ENCODE assay signal across 13 mouse cellular contexts in the genomic region with DNA sequence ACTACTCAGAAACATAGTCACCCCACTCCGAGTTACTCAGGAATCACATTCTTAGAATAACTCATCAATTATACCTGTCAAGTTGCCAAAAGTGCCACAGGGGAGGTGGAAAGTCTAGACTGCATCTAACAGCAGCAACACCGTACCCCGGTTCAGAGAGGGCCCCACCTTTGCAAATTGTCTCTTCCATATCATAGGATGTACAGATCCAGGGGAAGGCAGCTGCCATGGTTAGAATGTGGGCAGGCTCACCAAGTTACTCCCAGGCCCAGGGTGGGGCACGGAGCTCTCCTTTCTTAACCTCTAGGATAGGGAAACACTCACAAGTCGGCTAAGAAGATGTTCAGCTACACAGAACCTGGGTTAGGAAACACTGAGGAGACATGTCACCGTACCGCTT. TPM values are rescaled to one million over a fixed set of nuclear protein-coding genes. Genes with fewer than 3 reads are reported as not detected.
DNase-seq lines count a peak whose midpoint lies in the region; ATAC-seq lines count a peak whose summit lies in the region.
"Had no signal": no experiment of that assay in that cellular context is flagged by ENCODE, and none has a peak within 500 bp of the region (broad histone marks: within the 10 kb centered on the region; RNA-seq: fewer than 3 reads in every experiment).

No protein-coding gene starts in this region.

- H3K27ac ChIP-seq in heart, embryonic 14.5 days (replicated peaks in 1 of 2; ENCODE audit: control insufficient read depth in 1 of 2, insufficient read depth in 1 of 2, low read depth in 2 of 2, low read length in 2 of 2) = no peak overlapping the region
- no peak overlapping the region for H3K27ac ChIP-seq in heart, embryonic 11.5 days (ENCODE audit: low read depth, low read length)
- H3K27ac ChIP-seq in midbrain, embryonic 15.5 days = no peak overlapping the region
- H3K27ac ChIP-seq in midbrain, embryonic 10.5 days (replicated peaks) = no peak overlapping the region
- H3K27ac ChIP-seq in forebrain, embryonic 14.5 days (ENCODE audit: low read depth, low read length) = no peak overlapping the region; the same call in 1 of the 2 replicates
- H3K27ac ChIP-seq in neural tube, embryonic 11.5 days (ENCODE audit: low read depth, low read length) = no peak overlapping the region
- H3K27ac ChIP-seq: gastrocnemius, adult 2 months; layer of hippocampus, adult 2 months had no signal

- H3K27me3 ChIP-seq in heart, embryonic 14.5 days (ENCODE audit: control insufficient read depth, insufficient read depth, low read length) = no peaks in the 10 kb centered on the region
- H3K27me3 ChIP-seq in heart, embryonic 11.5 days (ENCODE audit: control insufficient read depth, insufficient read depth, low read length) = no peaks in the 10 kb centered on the region
- no peaks in the 10 kb centered on the region for H3K27me3 ChIP-seq in midbrain, embryonic 15.5 days (replicated peaks)
- H3K27me3 ChIP-seq in midbrain, embryonic 10.5 days (ENCODE audit: low read depth, poor library complexity, severe bottlenecking) = peaks cover 7% of the 10 kb centered on the region; the same call in 1 of the 2 replicates
- no peaks in the 10 kb centered on the region for H3K27me3 ChIP-seq in forebrain, embryonic 14.5 days (replicated peaks; ENCODE audit: control insufficient read depth, insufficient read depth, low read length)
- H3K27me3 ChIP-seq in neural tube, embryonic 11.5 days (ENCODE audit: control insufficient read depth, insufficient read depth, low read length) = no peaks in the 10 kb centered on the region

- 43% methylated on average over 7 of the region's 7 CpGs for WGBS in heart, embryonic 14.5 days
- 45% methylated on average over 7 of the region's 7 CpGs for WGBS in heart, embryonic 11.5 days (ENCODE audit: insufficient replicate concordance)
- 57% methylated on average over 7 of the region's 7 CpGs for WGBS in midbrain, embryonic 15.5 days
- WGBS in midbrain, embryonic 10.5 days = 78% methylated on average over 7 of the region's 7 CpGs
- 38% methylated on average over 7 of the region's 7 CpGs for WGBS in forebrain, embryonic 14.5 days
- 39% methylated on average over 7 of the region's 7 CpGs for WGBS in neural tube, embryonic 11.5 days

- peaks cover 29% of the 10 kb centered on the region for H3K36me3 ChIP-seq in heart, embryonic 14.5 days (ENCODE audit: control insufficient read depth, insufficient read depth, low read length)
- H3K36me3 ChIP-seq in heart, embryonic 11.5 days (ENCODE audit: control insufficient read depth, insufficient read depth, low read length) = 0 out of 2 replicates have a peak, but pooled peaks cover 4% of the 10 kb centered on the region
- no peaks in the 10 kb centered on the region for H3K36me3 ChIP-seq in midbrain, embryonic 15.5 days (replicated peaks)
- peaks cover 42% of the 10 kb centered on the region for H3K36me3 ChIP-seq in midbrain, embryonic 10.5 days
- peaks cover 29% of the 10 kb centered on the region for H3K36me3 ChIP-seq in forebrain, embryonic 14.5 days (ENCODE audit: control insufficient read depth, insufficient read depth, low read length)
- H3K36me3 ChIP-seq in neural tube, embryonic 11.5 days (ENCODE audit: control insufficient read depth, insufficient read depth, low read length) = no peaks in the 10 kb centered on the region; the same call in 1 of the 2 replicates

- no peak overlapping the region for H3K4me3 ChIP-seq in heart, embryonic 14.5 days (ENCODE audit: control insufficient read depth in 1 of 2, insufficient read depth in 1 of 2, low read depth in 1 of 2, low read length in 2 of 2)
- no peak overlapping the region for H3K4me3 ChIP-seq in heart, embryonic 11.5 days (ENCODE audit: low read depth, low read length)
- no peak overlapping the region for H3K4me3 ChIP-seq in midbrain, embryonic 15.5 days
- no peak overlapping the region for H3K4me3 ChIP-seq in midbrain, embryonic 10.5 days
- H3K4me3 ChIP-seq in forebrain, embryonic 14.5 days (ENCODE audit: low read depth, low read length) = no peak overlapping the region
- no peak overlapping the region for H3K4me3 ChIP-seq in neural tube, embryonic 11.5 days (ENCODE audit: low read depth, low read length)
- H3K4me3 ChIP-seq: gastrocnemius, adult 2 months; layer of hippocampus, adult 2 months had no signal

- no peak overlapping the region for H3K9ac ChIP-seq in heart, embryonic 14.5 days (ENCODE audit: low read length)
- no peak overlapping the region for H3K9ac ChIP-seq in heart, embryonic 11.5 days (ENCODE audit: low read depth, low read length)
- no peak overlapping the region for H3K9ac ChIP-seq in midbrain, embryonic 15.5 days
- no peak overlapping the region for H3K9ac ChIP-seq in forebrain, embryonic 14.5 days (ENCODE audit: low read length)
- no peak overlapping the region for H3K9ac ChIP-seq in neural tube, embryonic 11.5 days (ENCODE audit: low read length)

- peaks cover 22 to 43% of the 10 kb centered on the region in 2 experiments for H3K4me1 ChIP-seq in heart, embryonic 14.5 days (ENCODE audit: control insufficient read depth in 2 of 2, insufficient read depth in 2 of 2, low read length in 2 of 2)
- H3K4me1 ChIP-seq in heart, embryonic 11.5 days (ENCODE audit: control insufficient read depth, insufficient read depth, low read length) = peaks cover 33% of the 10 kb centered on the region
- peaks cover 14% of the 10 kb centered on the region for H3K4me1 ChIP-seq in midbrain, embryonic 15.5 days
- peaks cover 55% of the 10 kb centered on the region for H3K4me1 ChIP-seq in midbrain, embryonic 10.5 days
- H3K4me1 ChIP-seq in forebrain, embryonic 14.5 days (ENCODE audit: control insufficient read depth, insufficient read depth, low read length) = peaks cover 29% of the 10 kb centered on the region
- peaks cover 29% of the 10 kb centered on the region for H3K4me1 ChIP-seq in neural tube, embryonic 11.5 days (ENCODE audit: control insufficient read depth, insufficient read depth, low read length)

- peak overlapping the region; percentile 18; the same call in 1 of the 2 replicates for H3K4me2 ChIP-seq in heart, embryonic 14.5 days (ENCODE audit: low read length)
- no peak overlapping the region for H3K4me2 ChIP-seq in heart, embryonic 11.5 days
- H3K4me2 ChIP-seq in midbrain, embryonic 15.5 days = no peak overlapping the region
- no peak overlapping the region for H3K4me2 ChIP-seq in forebrain, embryonic 14.5 days (ENCODE audit: low read length)
- H3K4me2 ChIP-seq in neural tube, embryonic 11.5 days (ENCODE audit: low read depth) = no peak overlapping the region

- H3K9me3 ChIP-seq in heart, embryonic 14.5 days (ENCODE audit: control insufficient read depth, low read length) = no peaks in the 10 kb centered on the region
- H3K9me3 ChIP-seq in heart, embryonic 11.5 days (replicated peaks; ENCODE audit: control insufficient read depth, low read length) = no peaks in the 10 kb centered on the region
- H3K9me3 ChIP-seq in midbrain, embryonic 15.5 days = no peaks in the 10 kb centered on the region
- H3K9me3 ChIP-seq in midbrain, embryonic 10.5 days (replicated peaks) = no peaks in the 10 kb centered on the region
- H3K9me3 ChIP-seq in forebrain, embryonic 14.5 days (replicated peaks; ENCODE audit: control insufficient read depth, low read length) = no peaks in the 10 kb centered on the region
- no peaks in the 10 kb centered on the region for H3K9me3 ChIP-seq in neural tube, embryonic 11.5 days (ENCODE audit: control insufficient read depth, low read length)

- no peak for ATAC-seq in heart, embryonic 14.5 days (ENCODE audit: insufficient number of reproducible peaks, insufficient read depth, low FRiP score, low read depth)
- ATAC-seq in heart, embryonic 11.5 days (replicated peaks; ENCODE audit: insufficient number of reproducible peaks, low FRiP score, low TSS enrichment) = no peak
- ATAC-seq in midbrain, embryonic 15.5 days (replicated peaks) = peak; percentile 27; the same call in 1 of the 2 replicates
- ATAC-seq in forebrain, embryonic 14.5 days = peak; percentile 33; the same call in 1 of the 2 replicates
- 0 out of 2 replicates have a peak, but pooled peaks have one; percentile 31 for ATAC-seq in neural tube, embryonic 11.5 days (ENCODE audit: insufficient read depth, low FRiP score, low TSS enrichment)

- no peak for DNase-seq in midbrain, embryonic 10.5 days (ENCODE audit: low spot score)
- DNase-seq in forebrain, embryonic 14.5 days (ENCODE audit: low spot score) = peak; percentile 60
- DNase-seq in neural tube, embryonic 11.5 days (ENCODE audit: low spot score) = no peak
- no peak for DNase-seq in ovary, postnatal 14 days (ENCODE audit: low spot score)
- DNase-seq in layer of hippocampus, postnatal 10 days (ENCODE audit: low spot score in 2 of 2) = no peak
- DNase-seq: adrenal gland, postnatal 10 days; embryo, embryonic 11 days; gastrocnemius, adult 2 months; lung, postnatal 4 days had no signal

RNA-seq across cellular contexts. Expression of a gene that starts 29.4 kb away (rescaled TPM):
- 27.3 and 30.7 TPM in 2 replicates for polyA plus RNA-seq in heart, embryonic 14.5 days (2014; fragmentation: Nextera tagmentation; extraction: Ambion mirVana)
- polyA plus RNA-seq in heart, embryonic 11.5 days (2014; fragmentation: Nextera tagmentation; extraction: Ambion mirVana) = 25.0 and 33.5 TPM in 2 replicates
- 83.0 and 88.2 TPM in 2 replicates for polyA plus RNA-seq in midbrain, embryonic 15.5 days (2015; fragmentation: Nextera tagmentation; extraction: Ambion mirVana)
- polyA plus RNA-seq in midbrain, embryonic 10.5 days (2016; fragmentation: Nextera tagmentation; extraction: Ambion mirVana) = 34.9 and 42.3 TPM in 2 replicates
- polyA plus RNA-seq in forebrain, embryonic 14.5 days (2014; fragmentation: Nextera tagmentation; extraction: Ambion mirVana) = 66.7 and 76.8 TPM in 2 replicates
- 45.8 and 47.9 TPM in 2 replicates for polyA plus RNA-seq in neural tube, embryonic 11.5 days (2014; fragmentation: Nextera tagmentation; extraction: Ambion mirVana)
- total RNA-seq in layer of hippocampus, postnatal 10 days (2021) = 100 to 1,000 TPM; 126 to 143 TPM

Comparison
In these comparisons a context has a peak if more than half of its experiments do, and no peak if none do; other contexts are left out.
1. ATAC-seq: peak in midbrain, embryonic 15.5 days (single experiment), forebrain, embryonic 14.5 days (single experiment) and neural tube, embryonic 11.5 days (single experiment); none in heart, embryonic 14.5 days (single experiment) and heart, embryonic 11.5 days (single experiment).